Mouse (Mus musculus) bone marrow macrophage, adult 2 months (primary cell): Measurements from ENCODE around the gene Ltn1. TPM values are rescaled to one million over a fixed set of nuclear protein-coding genes. Genes with fewer than 3 reads are reported as not detected.

Source experiments
- H3K27ac ChIP-seq: 2 replicates; pipeline ENCODE4 v1.5.1; 2012; ENCODE audit warnings: low read depth, low read length; ENCODE audit not compliant: insufficient read depth
- H3K4me1 ChIP-seq: 2 replicates; pipeline ENCODE4 v1.6.1; 2012; ENCODE audit warnings: low read length; ENCODE audit not compliant: control insufficient read depth, insufficient read depth
- H3K4me3 ChIP-seq: 2 replicates; pipeline ENCODE4 v1.5.1; 2012; ENCODE audit warnings: mild to moderate bottlenecking, low read length, moderate library complexity; ENCODE audit not compliant: insufficient read depth
- CTCF ChIP-seq: IDR thresholded peaks from 2 replicates; pipeline ENCODE4 v1.5.1; 2012; ENCODE audit warnings: low read depth, mild to moderate bottlenecking, low read length, moderate library complexity
- POLR2A ChIP-seq: IDR thresholded peaks from 2 replicates; pipeline ENCODE4 v1.6.1; 2012; ENCODE audit warnings: mild to moderate bottlenecking, low read depth, low read length, borderline replicate concordance
- polyA plus RNA-seq: library from polyadenylated mRNA; stranded (reverse); fragments of >200 nt; gene quantifications from 2 replicates; pipeline ENCODE4 v1.2.4, GENCODE M21; 2012; ENCODE audit not compliant: missing spikeins, insufficient read depth, insufficient read length

Gene Ltn1
- polyA plus RNA-seq, result 12.0 and 14.1 TPM in 2 replicates

- no peak for TF ChIP-seq CTCF
- TF ChIP-seq POLR2A, result no peak
- peak within 1 kb of the TSS; percentile 87 for H3K4me3 ChIP-seq
- H3K27ac ChIP-seq, result peak within 1 kb of the TSS; percentile 52
- H3K4me1 ChIP-seq, result peaks cover 6% of the 10 kb centered on the region
Observed at GRCm38 (mm10) chr16:87432033-87432814, at the start of gene Ltn1. Ltn1 (minus strand) TSS chr16:87432612.

- Histone ChIP-seq H3K4me3 (no peak overlapping the region), H3K27ac (no peak overlapping the region), H3K4me1 (no peaks in the 10 kb centered on the region)
- TF ChIP-seq CTCF (no peak), POLR2A (no peak)
Observed at GRCm38 (mm10) chr16:87470579-87470978, 38.2 kb upstream of the Ltn1 start.

- TF ChIP-seq CTCF, result no peak
- no peak for TF ChIP-seq POLR2A
- H3K4me1 ChIP-seq, result peaks cover 10% of the 10 kb centered on the region
- no peak overlapping the region for H3K4me3 ChIP-seq
- no peak overlapping the region for H3K27ac ChIP-seq
Observed at GRCm38 (mm10) chr16:87458752-87459151, 26.3 kb upstream of the Ltn1 start.

GRCm38 (mm10) chr16:87455180-87455611 lies 22.8 kb upstream of the Ltn1 start:
- Histone ChIP-seq H3K27ac (peak overlapping the region; percentile 8; the same call in 1 of the 2 replicates), H3K4me3 (peak overlapping the region; percentile 72), H3K4me1 (peaks cover 12% of the 10 kb centered on the region)
- TF ChIP-seq CTCF (no peak), POLR2A (no peak)

GRCm38 (mm10) chr16:87454419-87455179 lies 22.2 kb upstream of the Ltn1 start, which contains the start of gene Usp16:
Usp16 (plus strand) TSS chr16:87454703.
- Histone ChIP-seq H3K4me1 (peaks cover 12% of the 10 kb centered on the region), H3K27ac (peak within 1 kb of the TSS; percentile 8; the same call in 1 of the 2 replicates), H3K4me3 (peak within 1 kb of the TSS; percentile 72)
- no peak for TF ChIP-seq POLR2A
- no peak for TF ChIP-seq CTCF

GRCm38 (mm10) chr16:87453226-87453625 lies 20.8 kb upstream of the Ltn1 start:
- TF ChIP-seq CTCF (no peak), POLR2A (no peak)
- peaks cover 12% of the 10 kb centered on the region for H3K4me1 ChIP-seq
- no peak overlapping the region for H3K4me3 ChIP-seq
- H3K27ac ChIP-seq, result no peak overlapping the region

- TF ChIP-seq POLR2A (no peak), CTCF (no peak)
- Histone ChIP-seq H3K4me1 (peaks cover 5% of the 10 kb centered on the region; the same call in 1 of the 2 replicates), H3K4me3 (no peak overlapping the region), H3K27ac (no peak overlapping the region)
Observed at GRCm38 (mm10) chr16:87445528-87445927, 13.1 kb upstream of the Ltn1 start.

GRCm38 (mm10) chr16:87445110-87445509 lies 12.7 kb upstream of the Ltn1 start:
- Histone ChIP-seq H3K27ac (no peak overlapping the region), H3K4me1 (peaks cover 5% of the 10 kb centered on the region; the same call in 1 of the 2 replicates), H3K4me3 (no peak overlapping the region)
- no peak for TF ChIP-seq CTCF
- no peak for TF ChIP-seq POLR2A

GRCm38 (mm10) chr16:87444071-87444470 lies 11.7 kb upstream of the Ltn1 start:
- H3K4me1 ChIP-seq, result peaks cover 5% of the 10 kb centered on the region; the same call in 1 of the 2 replicates
- H3K4me3 ChIP-seq, result no peak overlapping the region
- TF ChIP-seq POLR2A, result no peak
- TF ChIP-seq CTCF, result no peak
- H3K27ac ChIP-seq, result no peak overlapping the region
